Mouse (Mus musculus) myocyte (in vitro differentiated cells): ENCODE measurements around the gene Olfr725. TPM values are rescaled to one million over a fixed set of nuclear protein-coding genes. Genes with fewer than 3 reads are reported as not detected.

Experiments used
- H3K27me3 ChIP-seq: one replicate; pipeline ENCODE4 v1.6.1; 2011; ENCODE audit not compliant: control insufficient read depth, insufficient read depth, insufficient read length
- H3K36me3 ChIP-seq: one replicate; pipeline ENCODE4 v1.6.1; 2011; ENCODE audit not compliant: control insufficient read depth, insufficient read depth
- H3K4me2 ChIP-seq: one replicate; pipeline ENCODE4 v1.6.1; 2011; ENCODE audit warnings: low read depth, control low read depth
- H3K4me3 ChIP-seq: one replicate; pipeline ENCODE4 v1.5.1; 2011; ENCODE audit warnings: mild to moderate bottlenecking, control low read depth, moderate library complexity
- H3K79me2 ChIP-seq: one replicate; pipeline ENCODE4 v1.6.1; 2011; ENCODE audit not compliant: control insufficient read depth, insufficient read depth
- H3ac ChIP-seq: one replicate; pipeline ENCODE4 v1.6.1; 2011; ENCODE audit not compliant: control insufficient read depth, insufficient read length
- CEBPB ChIP-seq: IDR thresholded peaks from 2 replicates; pipeline ENCODE4 v1.6.1; 2011; ENCODE audit warnings: mild to moderate bottlenecking, moderate library complexity; ENCODE audit not compliant: poor library complexity, insufficient read depth, severe bottlenecking
- E2F4 ChIP-seq: IDR thresholded peaks from one replicate; pipeline ENCODE4 v1.6.1; 2011; ENCODE audit warnings: mild to moderate bottlenecking, control low read depth, moderate library complexity; ENCODE audit not compliant: insufficient read depth
- MAX ChIP-seq: IDR thresholded peaks from one replicate; pipeline ENCODE4 v1.6.1; 2011; ENCODE audit warnings: low read depth, mild to moderate bottlenecking, control low read depth
- MYOD1 ChIP-seq, 3 experiments: IDR thresholded peaks; one replicate each; pipeline ENCODE4 v1.6.1; 2011; ENCODE audit warnings: control low read depth in 2 of 3, low read depth in 2 of 3, mild to moderate bottlenecking in 2 of 3, moderate library complexity in 1 of 3; ENCODE audit not compliant: insufficient read length in 2 of 3, control insufficient read depth in 1 of 3
- MYOG ChIP-seq, 3 experiments: IDR thresholded peaks; one replicate each; pipeline ENCODE4 v1.6.1; 2011; ENCODE audit warnings: control low read depth in 2 of 3, low read depth in 2 of 3, mild to moderate bottlenecking in 2 of 3; ENCODE audit not compliant: insufficient read length in 2 of 3, control insufficient read depth in 1 of 3, insufficient read depth in 1 of 3
- POLR2A ChIP-seq: IDR thresholded peaks from one replicate; pipeline ENCODE4 v1.6.1; 2011; ENCODE audit warnings: low read depth, mild to moderate bottlenecking, control low read depth, moderate library complexity; ENCODE audit not compliant: insufficient read length
- POLR2AphosphoS2 ChIP-seq: IDR thresholded peaks from one replicate; pipeline ENCODE4 v1.6.1; 2011; ENCODE audit warnings: low read depth, control low read depth; ENCODE audit not compliant: insufficient read length
- REST ChIP-seq: IDR thresholded peaks from one replicate; pipeline ENCODE4 v1.6.1; 2011; ENCODE audit warnings: mild to moderate bottlenecking, control low read depth, moderate library complexity; ENCODE audit not compliant: insufficient read depth, insufficient read length
- SRF ChIP-seq: IDR thresholded peaks from one replicate; pipeline ENCODE4 v1.6.1; 2011; ENCODE audit warnings: low read depth; ENCODE audit not compliant: control insufficient read depth, insufficient read length
- TCF12 ChIP-seq: IDR thresholded peaks from one replicate; pipeline ENCODE4 v1.6.1; 2011; ENCODE audit warnings: mild to moderate bottlenecking, control low read depth; ENCODE audit not compliant: poor library complexity, insufficient read depth, severe bottlenecking
- TCF3 ChIP-seq: IDR thresholded peaks from one replicate; pipeline ENCODE4 v1.6.1; 2011; ENCODE audit warnings: low read depth, control low read depth; ENCODE audit not compliant: insufficient read length
- USF1 ChIP-seq: IDR thresholded peaks from one replicate; pipeline ENCODE4 v1.6.1; 2011; ENCODE audit warnings: low read depth, mild to moderate bottlenecking, control low read depth, moderate library complexity
- polyA plus RNA-seq: library from polyadenylated mRNA; unstranded; fragments of >200 nt; fragmentation: generic; extraction: Trizol; gene quantifications from one replicate; pipeline ENCODE4 v1.2.1, GENCODE M21; 2012; ENCODE audit warnings: missing spikeins

Olfr725 gene
- not detected for polyA plus RNA-seq

DNA sequence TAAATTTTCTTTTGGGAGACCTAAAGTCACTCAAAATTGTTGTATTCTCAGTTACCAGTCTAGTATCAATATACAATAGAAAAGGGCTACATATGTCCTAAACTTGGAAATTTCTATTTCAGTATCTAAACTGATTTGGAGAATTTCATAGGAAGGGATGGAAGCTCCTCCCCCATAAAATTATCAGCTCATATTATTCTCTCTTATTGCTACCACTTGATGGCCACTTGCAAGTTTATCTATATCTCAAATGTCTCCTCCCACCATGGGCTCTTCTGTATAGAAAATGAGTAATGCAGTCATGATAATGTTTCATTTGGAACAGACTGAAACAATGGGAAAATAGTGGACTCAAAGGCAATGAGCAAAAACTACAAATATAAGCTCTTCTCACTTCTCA, at the start of gene Olfr725:
Gene Olfr725 (minus strand): TSS at position 101 of the 400 bp plus-strand sequence.
- Histone ChIP-seq H3K79me2 (no peaks in the 10 kb centered on the region), H3K4me3 (no peak within 1 kb of the TSS), H3K36me3 (no peaks in the 10 kb centered on the region), H3K27me3 (no peaks in the 10 kb centered on the region), H3ac (no peak within 1 kb of the TSS), H3K4me2 (no peak within 1 kb of the TSS)
- TF ChIP-seq MYOD1 (IDR thresholded peaks at IDR 0.05; ENCODE audit: control insufficient read depth in 1 of 3, insufficient read length in 2 of 3, low read depth in 2 of 3) (no peak), POLR2A (no peak), USF1 (no peak), MYOG (IDR thresholded peaks at IDR 0.05; ENCODE audit: control insufficient read depth in 1 of 3, insufficient read depth in 1 of 3, insufficient read length in 2 of 3, low read depth in 2 of 3) (no peak), POLR2AphosphoS2 (no peak), REST (no peak), TCF3 (no peak), E2F4 (no peak), TCF12 (no peak), MAX (no peak), SRF (no peak), CEBPB (no peak)

DNA sequence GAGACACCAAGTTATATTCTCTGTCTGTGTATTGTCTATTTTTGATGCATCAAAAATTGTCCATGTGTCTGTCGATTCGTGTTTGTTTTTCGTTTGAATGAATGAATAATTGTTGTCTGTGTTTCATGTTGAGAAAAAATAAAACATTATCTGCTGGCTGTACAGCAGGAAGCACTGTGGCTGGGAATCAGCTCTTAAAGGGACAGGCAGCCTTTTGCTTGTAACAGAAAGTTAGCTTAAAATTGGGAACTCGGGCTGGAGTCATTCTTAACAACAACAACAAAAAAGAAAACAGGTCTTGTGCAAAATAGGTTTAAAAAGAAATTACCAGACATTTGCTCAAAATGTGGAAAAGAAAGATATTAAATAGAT, 22.5 kb upstream of the Olfr725 start:
- no peak overlapping the region for H3K4me3 ChIP-seq
- TF ChIP-seq TCF3 (no peak), SRF (no peak), REST (no peak), POLR2A (no peak), USF1 (no peak), MAX (no peak), POLR2AphosphoS2 (no peak), E2F4 (no peak), CEBPB (no peak), MYOD1 (IDR thresholded peaks at IDR 0.05; ENCODE audit: control insufficient read depth in 1 of 3, insufficient read length in 2 of 3, low read depth in 2 of 3) (no peak), MYOG (IDR thresholded peaks at IDR 0.05; ENCODE audit: control insufficient read depth in 1 of 3, insufficient read depth in 1 of 3, insufficient read length in 2 of 3, low read depth in 2 of 3) (no peak), TCF12 (no peak)

DNA sequence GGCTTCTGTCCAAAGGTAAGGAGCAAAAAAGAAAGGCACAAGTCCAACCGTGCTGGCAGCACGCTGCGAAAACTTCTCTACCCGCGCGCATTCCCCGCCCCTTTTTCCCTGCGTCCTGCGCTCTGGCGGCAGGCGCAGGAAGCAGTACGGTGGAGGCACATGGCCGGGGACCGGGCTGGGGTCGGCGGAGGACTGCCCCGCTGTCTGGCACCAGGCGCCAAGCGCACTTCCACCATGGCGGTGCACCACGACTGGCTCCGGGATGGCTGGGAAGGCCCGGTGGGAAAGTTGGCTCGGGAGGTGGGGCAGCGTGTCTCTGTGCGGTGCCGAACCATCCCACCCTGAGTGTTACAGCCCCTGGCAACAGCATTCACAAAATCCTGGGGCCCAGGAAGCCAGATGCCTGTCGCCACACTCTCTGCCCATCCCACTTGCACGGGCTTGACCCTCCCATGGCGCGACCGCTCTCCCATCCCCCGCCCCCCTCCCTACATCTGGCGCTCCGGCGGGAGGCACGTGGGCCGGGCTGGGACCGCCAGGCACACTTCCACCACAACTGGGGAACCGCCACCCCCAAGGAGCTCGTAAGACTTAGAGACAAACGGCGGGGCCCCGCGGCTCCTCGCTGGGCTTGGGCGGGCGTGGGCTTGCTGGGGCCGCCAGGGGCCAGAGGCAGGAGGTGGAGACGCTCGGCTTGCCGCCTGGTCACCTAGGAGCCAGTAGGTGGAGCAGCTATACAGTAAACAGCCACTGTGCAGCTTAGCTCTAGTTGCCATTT, 22.0 kb upstream of the Olfr725 start:
- TF ChIP-seq REST (no peak), MYOG (IDR thresholded peaks at IDR 0.05; ENCODE audit: control insufficient read depth in 1 of 3, insufficient read depth in 1 of 3, insufficient read length in 2 of 3, low read depth in 2 of 3) (no peak), POLR2AphosphoS2 (no peak), MAX (no peak), TCF3 (no peak), USF1 (no peak), SRF (no peak), E2F4 (no peak)
- H3ac ChIP-seq, result no peak overlapping the region
- no peak overlapping the region for H3K4me3 ChIP-seq
- H3K36me3 ChIP-seq, result no peaks in the 10 kb centered on the region
- H3K4me2 ChIP-seq, result no peak overlapping the region
- no peaks in the 10 kb centered on the region for H3K27me3 ChIP-seq
- no peaks in the 10 kb centered on the region for H3K79me2 ChIP-seq

More for the DNA sequence above, 22.5 kb upstream of the Olfr725 start:
- Histone ChIP-seq H3K79me2 (no peaks in the 10 kb centered on the region), H3K36me3 (no peaks in the 10 kb centered on the region), H3ac (no peak overlapping the region), H3K4me2 (no peak overlapping the region), H3K27me3 (no peaks in the 10 kb centered on the region)

DNA sequence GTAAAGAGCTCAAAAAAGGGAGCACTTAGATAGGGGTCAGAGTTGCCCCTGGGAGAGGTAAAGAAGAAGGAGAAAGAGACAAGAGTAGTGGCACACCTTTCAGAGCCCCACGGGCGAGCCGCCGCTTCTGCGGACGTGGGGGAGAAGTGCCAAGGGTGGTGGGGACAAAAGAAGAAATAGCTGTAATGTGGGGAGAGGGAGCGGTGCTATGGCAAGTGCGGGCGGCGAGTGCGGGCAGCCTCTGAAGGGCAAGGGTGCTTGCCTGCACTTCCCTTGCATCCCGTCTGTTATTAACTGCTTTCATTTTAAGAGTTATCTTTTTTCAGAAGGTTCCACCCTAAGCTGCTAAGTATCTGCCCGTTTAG, 21.4 kb upstream of the Olfr725 start:
- Histone ChIP-seq H3K27me3 (no peaks in the 10 kb centered on the region), H3K4me3 (no peak overlapping the region), H3ac (no peak overlapping the region), H3K4me2 (no peak overlapping the region), H3K36me3 (no peaks in the 10 kb centered on the region), H3K79me2 (no peaks in the 10 kb centered on the region)
- no peak for TF ChIP-seq POLR2A
- TF ChIP-seq TCF12, result no peak
- no peak for TF ChIP-seq SRF
- no peak for TF ChIP-seq E2F4

DNA sequence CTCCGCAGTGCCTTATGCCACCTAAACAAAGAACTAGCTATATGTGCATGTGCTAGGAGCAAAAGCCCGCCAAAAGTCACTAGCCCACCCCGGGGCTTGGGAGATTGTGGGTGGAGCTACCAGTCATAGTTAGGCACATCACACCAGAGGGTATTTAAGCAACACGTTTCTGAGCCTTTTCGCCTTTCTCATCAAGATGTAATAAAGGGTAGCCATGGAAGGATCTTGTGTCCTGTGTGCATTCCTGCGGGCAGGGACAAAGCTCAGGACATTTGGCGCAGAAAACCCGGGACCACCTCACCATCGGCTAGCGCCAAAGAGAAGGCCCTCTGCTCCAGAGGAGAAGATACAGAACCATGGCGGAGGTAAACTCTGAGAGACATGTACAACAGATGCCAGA, 21.0 kb upstream of the Olfr725 start:
- H3K4me3 ChIP-seq, result no peak overlapping the region
- no peaks in the 10 kb centered on the region for H3K79me2 ChIP-seq

More for the DNA sequence above, 21.0 kb upstream of the Olfr725 start:
- Histone ChIP-seq H3ac (no peak overlapping the region), H3K36me3 (no peaks in the 10 kb centered on the region), H3K27me3 (no peaks in the 10 kb centered on the region), H3K4me2 (no peak overlapping the region)
- no peak for TF ChIP-seq TCF12
- TF ChIP-seq TCF3, result no peak
- no peak for TF ChIP-seq MYOD1 (IDR thresholded peaks at IDR 0.05; ENCODE audit: control insufficient read depth in 1 of 3, insufficient read length in 2 of 3, low read depth in 2 of 3)
- TF ChIP-seq MYOG (IDR thresholded peaks at IDR 0.05; ENCODE audit: control insufficient read depth in 1 of 3, insufficient read depth in 1 of 3, insufficient read length in 2 of 3, low read depth in 2 of 3), result no peak
- no peak for TF ChIP-seq USF1
- TF ChIP-seq REST, result no peak
- no peak for TF ChIP-seq SRF
- no peak for TF ChIP-seq POLR2AphosphoS2
- TF ChIP-seq CEBPB, result no peak
- no peak for TF ChIP-seq E2F4
- TF ChIP-seq POLR2A, result no peak
- no peak for TF ChIP-seq MAX
